Mouse (Mus musculus) forebrain, embryonic 13.5 days (tissue): ENCODE measurements around the gene Hs2st1. TPM values are rescaled to one million over a fixed set of nuclear protein-coding genes. Genes with fewer than 3 reads are reported as not detected.
A peak's percentile ranks its signal among the peaks of the same experiment; 100 is the strongest.

Experiments
- ATAC-seq: fragments of 200-750 bp; cut with Nextera tagmentation; 2 replicates; pipeline ENCODE4 v1.8.0; 2017
- H3K27ac ChIP-seq: fragments of 300-500 bp; sonication (generic); 2 replicates; pipeline ENCODE4 v1.5.1; 2015; ENCODE audit warnings: inconsistent platforms, mild to moderate bottlenecking, moderate library complexity
- H3K27me3 ChIP-seq: fragments of 300-500 bp; sonication (generic); 2 replicates; pipeline ENCODE4 v1.6.1; 2015; ENCODE audit warnings: mild to moderate bottlenecking, inconsistent platforms
- H3K36me3 ChIP-seq: fragments of 300-500 bp; sonication (generic); 2 replicates; pipeline ENCODE4 v1.6.1; 2015; ENCODE audit warnings: mild to moderate bottlenecking, inconsistent platforms; ENCODE audit not compliant: poor library complexity, severe bottlenecking
- H3K4me1 ChIP-seq: fragments of 300-500 bp; sonication (generic); 2 replicates; pipeline ENCODE4 v1.6.1; 2015; ENCODE audit warnings: inconsistent platforms
- H3K4me2 ChIP-seq: fragments of 300-500 bp; sonication (generic); 2 replicates; pipeline ENCODE4 v1.6.1; 2015; ENCODE audit warnings: inconsistent platforms, mild to moderate bottlenecking, moderate library complexity
- H3K4me3 ChIP-seq: fragments of 300-500 bp; sonication (generic); 2 replicates; pipeline ENCODE4 v1.5.1; 2015; ENCODE audit warnings: mild to moderate bottlenecking, inconsistent platforms
- H3K9ac ChIP-seq: fragments of 300-500 bp; sonication (generic); 2 replicates; pipeline ENCODE4 v1.6.1; 2015; ENCODE audit warnings: mild to moderate bottlenecking, inconsistent platforms
- H3K9me3 ChIP-seq: fragments of 300-500 bp; sonication (generic); replicated peaks from 2 replicates; pipeline ENCODE4 v1.6.1; 2016; ENCODE audit warnings: inconsistent platforms
- WGBS: fragments of 180-500 bp; shearing (Covaris S2); methylation state at CpG from one replicate; pipeline ENCODE4 v1.1.7; 2015; 5-methylcytosine and 5-hydroxymethylcytosine counted together
- polyA plus RNA-seq: library from polyadenylated mRNA; unstranded; fragments of >200 nt; fragmentation: Nextera tagmentation; extraction: Ambion mirVana; gene quantifications from 2 replicates; pipeline ENCODE4 v1.2.1, GENCODE M21; 2015

The Hs2st1 gene
- polyA plus RNA-seq, 1 experiment from 2014 or later: 23.3 TPM

- H3K4me2 ChIP-seq: no peak overlapping the region
- no peak overlapping the region for H3K9ac ChIP-seq
- H3K36me3 ChIP-seq: no peaks in the 10 kb centered on the region
- WGBS: 91% methylated on average over 7 of the region's 7 CpGs
- no peak overlapping the region for H3K4me3 ChIP-seq
- no peak overlapping the region for H3K27ac ChIP-seq
- H3K4me1 ChIP-seq: peaks cover 20% of the 10 kb centered on the region
- H3K9me3 ChIP-seq: no peaks in the 10 kb centered on the region
- no peak for ATAC-seq
- H3K27me3 ChIP-seq: no peaks in the 10 kb centered on the region
These were observed 54.7 kb downstream of the Hs2st1 start for GRCm38 (mm10) chr3:144515286-144515685.

- H3K27me3 ChIP-seq: no peaks in the 10 kb centered on the region
- no peak overlapping the region for H3K27ac ChIP-seq
- no peak overlapping the region for H3K4me2 ChIP-seq
- no peaks in the 10 kb centered on the region for H3K9me3 ChIP-seq
- WGBS: 87% methylated on average over 10 of the region's 10 CpGs
- H3K36me3 ChIP-seq: no peaks in the 10 kb centered on the region
- H3K4me1 ChIP-seq: peaks cover 12% of the 10 kb centered on the region; the same call in 1 of the 2 replicates
- ATAC-seq: no peak
- H3K9ac ChIP-seq: no peak overlapping the region
- H3K4me3 ChIP-seq: no peak overlapping the region
These were observed 55.9 kb downstream of the Hs2st1 start for GRCm38 (mm10) chr3:144514122-144514505.

GRCm38 (mm10) chr3:144513169-144514121 lies 56.5 kb downstream of the Hs2st1 start:
- no peak overlapping the region for H3K4me3 ChIP-seq
- H3K4me1 ChIP-seq: peaks cover 9% of the 10 kb centered on the region
- H3K4me2 ChIP-seq: no peak overlapping the region
- H3K27ac ChIP-seq: no peak overlapping the region
- WGBS: 88% methylated on average over 16 of the region's 16 CpGs
- H3K9me3 ChIP-seq: no peaks in the 10 kb centered on the region
- H3K9ac ChIP-seq: no peak overlapping the region
- no peak for ATAC-seq
- no peaks in the 10 kb centered on the region for H3K36me3 ChIP-seq
- H3K27me3 ChIP-seq: no peaks in the 10 kb centered on the region

GRCm38 (mm10) chr3:144510724-144511123 lies 59.3 kb downstream of the Hs2st1 start:
- no peak overlapping the region for H3K27ac ChIP-seq
- ATAC-seq: no peak
- no peak overlapping the region for H3K4me3 ChIP-seq
- no peaks in the 10 kb centered on the region for H3K9me3 ChIP-seq
- H3K4me2 ChIP-seq: no peak overlapping the region
- H3K4me1 ChIP-seq: peaks cover 34% of the 10 kb centered on the region
- WGBS: 92% methylated on average over 3 of the region's 3 CpGs
- H3K27me3 ChIP-seq: no peaks in the 10 kb centered on the region
- no peaks in the 10 kb centered on the region for H3K36me3 ChIP-seq
- H3K9ac ChIP-seq: no peak overlapping the region

- H3K4me1 ChIP-seq: peaks cover 33% of the 10 kb centered on the region
- ATAC-seq: no peak
- H3K4me2 ChIP-seq: no peak overlapping the region
- no peaks in the 10 kb centered on the region for H3K27me3 ChIP-seq
- H3K27ac ChIP-seq: no peak overlapping the region
- no peak overlapping the region for H3K9ac ChIP-seq
- WGBS: 89% methylated on average over 4 of the region's 4 CpGs
- H3K4me3 ChIP-seq: no peak overlapping the region
- H3K9me3 ChIP-seq: no peaks in the 10 kb centered on the region
- no peaks in the 10 kb centered on the region for H3K36me3 ChIP-seq
These were observed 61.6 kb downstream of the Hs2st1 start for GRCm38 (mm10) chr3:144508342-144508741.

- H3K4me3 ChIP-seq: no peak overlapping the region
- H3K9ac ChIP-seq: no peak overlapping the region
- no peak overlapping the region for H3K27ac ChIP-seq
- no peaks in the 10 kb centered on the region for H3K9me3 ChIP-seq
- no peaks in the 10 kb centered on the region for H3K36me3 ChIP-seq
- 37% methylated on average over 5 of the region's 5 CpGs for WGBS
- no peak overlapping the region for H3K4me2 ChIP-seq
- H3K27me3 ChIP-seq: no peaks in the 10 kb centered on the region
- no peak for ATAC-seq
- peaks cover 33% of the 10 kb centered on the region for H3K4me1 ChIP-seq
These were observed 62.1 kb downstream of the Hs2st1 start for GRCm38 (mm10) chr3:144507885-144508284.

GRCm38 (mm10) chr3:144506213-144506612 lies 63.8 kb downstream of the Hs2st1 start:
- Histone ChIP-seq H3K4me3 (no peak overlapping the region), H3K9ac (no peak overlapping the region), H3K4me1 (peaks cover 33% of the 10 kb centered on the region), H3K36me3 (no peaks in the 10 kb centered on the region), H3K9me3 (no peaks in the 10 kb centered on the region), H3K4me2 (no peak overlapping the region), H3K27me3 (no peaks in the 10 kb centered on the region), H3K27ac (peak overlapping the region; percentile 8; the same call in 1 of the 2 replicates)
- 21% methylated on average over 3 of the region's 3 CpGs for WGBS
- ATAC-seq: peak; percentile 31; the same call in 1 of the 2 replicates

GRCm38 (mm10) chr3:144501930-144502329 lies 68.1 kb downstream of the Hs2st1 start:
- Histone ChIP-seq H3K4me2 (no peak overlapping the region), H3K4me1 (peaks cover 24% of the 10 kb centered on the region), H3K9me3 (no peaks in the 10 kb centered on the region), H3K27ac (no peak overlapping the region), H3K36me3 (no peaks in the 10 kb centered on the region), H3K4me3 (no peak overlapping the region), H3K27me3 (no peaks in the 10 kb centered on the region), H3K9ac (no peak overlapping the region)
- 71% methylated on average over 7 of the region's 7 CpGs for WGBS
- ATAC-seq: no peak

GRCm38 (mm10) chr3:144496762-144497161 lies 73.2 kb downstream of the Hs2st1 start:
- no peak overlapping the region for H3K4me3 ChIP-seq
- H3K27me3 ChIP-seq: no peaks in the 10 kb centered on the region
- 79% methylated on average over 5 of the region's 5 CpGs for WGBS
- no peak overlapping the region for H3K4me2 ChIP-seq
- H3K9ac ChIP-seq: no peak overlapping the region
- H3K36me3 ChIP-seq: no peaks in the 10 kb centered on the region
- H3K9me3 ChIP-seq: no peaks in the 10 kb centered on the region
- peaks cover 23% of the 10 kb centered on the region for H3K4me1 ChIP-seq
- no peak for ATAC-seq
- H3K27ac ChIP-seq: no peak overlapping the region; the same call in 1 of the 2 replicates

GRCm38 (mm10) chr3:144494838-144495237 lies 75.1 kb downstream of the Hs2st1 start:
- no peak overlapping the region for H3K4me2 ChIP-seq
- H3K27me3 ChIP-seq: no peaks in the 10 kb centered on the region
- peaks cover 23% of the 10 kb centered on the region for H3K4me1 ChIP-seq
- H3K4me3 ChIP-seq: no peak overlapping the region
- 0 out of 2 replicates have a peak overlapping the region, but pooled peaks have one; percentile 26 for H3K9ac ChIP-seq
- no peaks in the 10 kb centered on the region for H3K36me3 ChIP-seq
- no peak for ATAC-seq
- 66% methylated on average over 5 of the region's 5 CpGs for WGBS
- H3K27ac ChIP-seq: no peak overlapping the region
- no peaks in the 10 kb centered on the region for H3K9me3 ChIP-seq

GRCm38 (mm10) chr3:144488787-144489186 lies 81.2 kb downstream of the Hs2st1 start:
- 92% methylated on average over 2 of the region's 2 CpGs for WGBS
- Histone ChIP-seq H3K27me3 (no peaks in the 10 kb centered on the region), H3K4me1 (no peaks in the 10 kb centered on the region), H3K4me2 (no peak overlapping the region), H3K9ac (no peak overlapping the region), H3K36me3 (no peaks in the 10 kb centered on the region), H3K9me3 (no peaks in the 10 kb centered on the region), H3K27ac (no peak overlapping the region), H3K4me3 (no peak overlapping the region)
- ATAC-seq: no peak

GRCm38 (mm10) chr3:144480595-144480994 lies 89.4 kb downstream of the Hs2st1 start:
- WGBS: 84% methylated on average over 5 of the region's 5 CpGs
- no peaks in the 10 kb centered on the region for H3K36me3 ChIP-seq

More at GRCm38 (mm10) chr3:144480595-144480994, 89.4 kb downstream of the Hs2st1 start:
- Histone ChIP-seq H3K9ac (no peak overlapping the region), H3K9me3 (no peaks in the 10 kb centered on the region), H3K4me3 (no peak overlapping the region), H3K27me3 (no peaks in the 10 kb centered on the region), H3K4me1 (peaks cover 12% of the 10 kb centered on the region; the same call in 1 of the 2 replicates), H3K27ac (no peak overlapping the region), H3K4me2 (no peak overlapping the region)
- no peak for ATAC-seq
